Mouse (Mus musculus): ENCODE measurements around the gene Dusp1. TPM values are rescaled to one million over a fixed set of nuclear protein-coding genes. Genes with fewer than 3 reads are reported as not detected.

Dusp1 gene
- total RNA-seq, 1 experiment from 2014 or later = 198 TPM

- peak; percentile 52 for ATAC-seq (replicated peaks; ENCODE audit: insufficient number of reproducible peaks, low FRiP score, low TSS enrichment, poor library complexity, severe bottlenecking)
Observed at GRCm38 (mm10) chr17:26508961-26509771, 52.8 kb downstream of the Dusp1 start.

GRCm38 (mm10) chr17:26508345-26508960, 53.5 kb downstream of the Dusp1 start:
- peak; percentile 41 for ATAC-seq (replicated peaks; ENCODE audit: insufficient number of reproducible peaks, low FRiP score, low TSS enrichment, poor library complexity, severe bottlenecking)

- ATAC-seq (replicated peaks; ENCODE audit: insufficient number of reproducible peaks, low FRiP score, low TSS enrichment, poor library complexity, severe bottlenecking) = peak; percentile 5
Observed at GRCm38 (mm10) chr17:26507966-26508344, 54.0 kb downstream of the Dusp1 start.

- ATAC-seq (replicated peaks; ENCODE audit: insufficient number of reproducible peaks, low FRiP score, low TSS enrichment, poor library complexity, severe bottlenecking) = no peak
Observed at GRCm38 (mm10) chr17:26506997-26507871, 54.7 kb downstream of the Dusp1 start.

- no peak for ATAC-seq (replicated peaks; ENCODE audit: insufficient number of reproducible peaks, low FRiP score, low TSS enrichment, poor library complexity, severe bottlenecking)
Observed at GRCm38 (mm10) chr17:26506031-26506641, 55.8 kb downstream of the Dusp1 start.

- no peak for ATAC-seq (replicated peaks; ENCODE audit: insufficient number of reproducible peaks, low FRiP score, low TSS enrichment, poor library complexity, severe bottlenecking)
Observed at GRCm38 (mm10) chr17:26505181-26505581, 56.7 kb downstream of the Dusp1 start.

- ATAC-seq (replicated peaks; ENCODE audit: insufficient number of reproducible peaks, low FRiP score, low TSS enrichment, poor library complexity, severe bottlenecking) = no peak
Observed at GRCm38 (mm10) chr17:26503981-26504671, 57.8 kb downstream of the Dusp1 start.

GRCm38 (mm10) chr17:26502808-26503671, 58.9 kb downstream of the Dusp1 start:
- peak; percentile 74 for ATAC-seq (replicated peaks; ENCODE audit: insufficient number of reproducible peaks, low FRiP score, low TSS enrichment, poor library complexity, severe bottlenecking)

- peak; percentile 43 for ATAC-seq (replicated peaks; ENCODE audit: insufficient number of reproducible peaks, low FRiP score, low TSS enrichment, poor library complexity, severe bottlenecking)
Observed at GRCm38 (mm10) chr17:26501826-26502225, 60.1 kb downstream of the Dusp1 start.

GRCm38 (mm10) chr17:26498626-26499025, 63.3 kb downstream of the Dusp1 start:
- ATAC-seq (replicated peaks; ENCODE audit: insufficient number of reproducible peaks, low FRiP score, low TSS enrichment, poor library complexity, severe bottlenecking) = no peak

- peak; percentile 75 for ATAC-seq (replicated peaks; ENCODE audit: insufficient number of reproducible peaks, low FRiP score, low TSS enrichment, poor library complexity, severe bottlenecking)
Observed at GRCm38 (mm10) chr17:26497416-26497923, 64.5 kb downstream of the Dusp1 start.

GRCm38 (mm10) chr17:26494642-26495468, 67.1 kb downstream of the Dusp1 start:
- ATAC-seq (replicated peaks; ENCODE audit: insufficient number of reproducible peaks, low FRiP score, low TSS enrichment, poor library complexity, severe bottlenecking) = no peak

- ATAC-seq (replicated peaks; ENCODE audit: insufficient number of reproducible peaks, low FRiP score, low TSS enrichment, poor library complexity, severe bottlenecking) = no peak
Observed at GRCm38 (mm10) chr17:26492246-26492645, 69.7 kb downstream of the Dusp1 start.

- no peak for ATAC-seq (replicated peaks; ENCODE audit: insufficient number of reproducible peaks, low FRiP score, low TSS enrichment, poor library complexity, severe bottlenecking)
Observed at GRCm38 (mm10) chr17:26490910-26491309, 71.0 kb downstream of the Dusp1 start.

- no peak for ATAC-seq (replicated peaks; ENCODE audit: insufficient number of reproducible peaks, low FRiP score, low TSS enrichment, poor library complexity, severe bottlenecking)
Observed at GRCm38 (mm10) chr17:26490072-26490471, 71.9 kb downstream of the Dusp1 start.

- no peak for ATAC-seq (replicated peaks; ENCODE audit: insufficient number of reproducible peaks, low FRiP score, low TSS enrichment, poor library complexity, severe bottlenecking)
Observed at GRCm38 (mm10) chr17:26488711-26489403, 73.1 kb downstream of the Dusp1 start.

Data from monocyte, adult 5-6 weeks (primary cell).